Mouse (Mus musculus) thymus, adult 2 months (tissue): Measurements from ENCODE around the gene E2f1. TPM values are rescaled to one million over a fixed set of nuclear protein-coding genes. Genes with fewer than 3 reads are reported as not detected.

Experiments used
- DNase-seq: peaks from one replicate; pipeline ENCODE4 v3.0.0; 2021
- H3K27ac ChIP-seq: fragments of 200-500 bp; 2 replicates; pipeline ENCODE4 v1.5.1; 2012; ENCODE audit warnings: low read length, control low read depth; ENCODE audit not compliant: control insufficient read depth, insufficient read depth
- H3K27me3 ChIP-seq: fragments of 200-500 bp; 2 replicates; pipeline ENCODE4 v1.6.1; 2012; ENCODE audit warnings: mild to moderate bottlenecking, low read length, moderate library complexity, mixed read lengths; ENCODE audit not compliant: control insufficient read depth, insufficient read depth
- H3K36me3 ChIP-seq: fragments of 200-500 bp; 2 replicates; pipeline ENCODE4 v1.6.1; 2012; ENCODE audit warnings: mild to moderate bottlenecking, low read length, moderate library complexity; ENCODE audit not compliant: control insufficient read depth, insufficient read depth
- H3K4me1 ChIP-seq: fragments of 200-500 bp; replicated peaks from 2 replicates; pipeline ENCODE4 v1.6.1; 2012; ENCODE audit warnings: low read length; ENCODE audit not compliant: control insufficient read depth, insufficient read depth
- H3K4me3 ChIP-seq: fragments of 200-500 bp; 2 replicates; pipeline ENCODE4 v1.5.1; 2012; ENCODE audit warnings: mild to moderate bottlenecking, low read length, control low read depth, moderate library complexity; ENCODE audit not compliant: control insufficient read depth, insufficient read depth
- CTCF ChIP-seq: fragments of 200-500 bp; IDR thresholded peaks from 2 replicates; pipeline ENCODE4 v1.5.1; 2012; ENCODE audit warnings: mild to moderate bottlenecking, control low read depth, low read length, moderate library complexity, borderline replicate concordance; ENCODE audit not compliant: control insufficient read depth, poor library complexity, insufficient read depth; ENCODE audit errors: extremely low read depth
- POLR2A ChIP-seq: fragments of 200-500 bp; IDR thresholded peaks from 2 replicates; pipeline ENCODE4 v1.6.1; 2012; ENCODE audit warnings: mild to moderate bottlenecking, low read length, control low read depth, moderate library complexity; ENCODE audit not compliant: control insufficient read depth, poor library complexity, insufficient read depth; ENCODE audit errors: extremely low read depth
- WGBS: fragments of 180-500 bp; shearing (Covaris S2); methylation state at CpG from one replicate; pipeline ENCODE4 v1.1.7; 2018; 5-methylcytosine and 5-hydroxymethylcytosine counted together
- polyA plus RNA-seq: library from polyadenylated mRNA; depleted of rRNA; stranded (reverse); fragments of >200 nt; gene quantifications from 2 replicates; pipeline ENCODE4 v1.2.3, GENCODE M21; 2012

The E2f1 gene
- polyA plus RNA-seq, 1 experiment, result 34.0 TPM

GRCm38 (mm10) chr2:154557184-154557832, 12.4 kb downstream of the E2f1 start:
- H3K27me3 ChIP-seq, result no peaks in the 10 kb centered on the region
- DNase-seq, result peak; percentile 12
- TF ChIP-seq POLR2A, result no peak
- no peak for TF ChIP-seq CTCF
- H3K4me3 ChIP-seq, result no peak overlapping the region
- H3K4me1 ChIP-seq, result peaks cover 30% of the 10 kb centered on the region
- no peak overlapping the region for H3K27ac ChIP-seq
- 71% methylated on average over 5 of the region's 5 CpGs for WGBS
- no peaks in the 10 kb centered on the region for H3K36me3 ChIP-seq

- H3K36me3 ChIP-seq, result no peaks in the 10 kb centered on the region
- peaks cover 33% of the 10 kb centered on the region for H3K4me1 ChIP-seq
- no peaks in the 10 kb centered on the region for H3K27me3 ChIP-seq
- over 99% methylated on average over 6 of the region's 6 CpGs for WGBS
- H3K4me3 ChIP-seq, result no peak overlapping the region
- DNase-seq, result no peak
- TF ChIP-seq CTCF, result no peak
- TF ChIP-seq POLR2A, result no peak
- no peak overlapping the region for H3K27ac ChIP-seq
Observed at GRCm38 (mm10) chr2:154555235-154555634, 14.5 kb downstream of the E2f1 start.

- Histone ChIP-seq H3K4me3 (no peak overlapping the region), H3K27ac (no peak overlapping the region)
Observed at GRCm38 (mm10) chr2:154552424-154552907, 17.2 kb downstream of the E2f1 start.

GRCm38 (mm10) chr2:154551927-154552326, 17.8 kb downstream of the E2f1 start:
- Histone ChIP-seq H3K27me3 (no peaks in the 10 kb centered on the region), H3K4me1 (peaks cover 20% of the 10 kb centered on the region), H3K36me3 (no peaks in the 10 kb centered on the region), H3K27ac (no peak overlapping the region), H3K4me3 (no peak overlapping the region)
- no peak for TF ChIP-seq POLR2A
- TF ChIP-seq CTCF, result no peak
- WGBS, result 63% methylated on average over 21 of the region's 21 CpGs
- DNase-seq, result no peak

More at GRCm38 (mm10) chr2:154552424-154552907, 17.2 kb downstream of the E2f1 start:
- 17% methylated on average over 27 of the region's 27 CpGs for WGBS
- Histone ChIP-seq H3K4me1 (peaks cover 25% of the 10 kb centered on the region), H3K27me3 (no peaks in the 10 kb centered on the region), H3K36me3 (no peaks in the 10 kb centered on the region)
- TF ChIP-seq POLR2A (peak; percentile 49; the same call in 1 of the 2 replicates), CTCF (peak; percentile 83)
- DNase-seq, result peak; percentile 80

GRCm38 (mm10) chr2:154551476-154551875, 18.2 kb downstream of the E2f1 start, which contains the start of gene Actl10:
Actl10 (plus strand) TSS chr2:154551776.
- TF ChIP-seq POLR2A, result no peak
- TF ChIP-seq CTCF, result no peak
- Histone ChIP-seq H3K36me3 (no peaks in the 10 kb centered on the region), H3K27ac (no peak within 1 kb of the TSS)

GRCm38 (mm10) chr2:154550937-154551336, 18.8 kb downstream of the E2f1 start:
- H3K4me1 ChIP-seq, result peaks cover 20% of the 10 kb centered on the region
- H3K36me3 ChIP-seq, result no peaks in the 10 kb centered on the region
- no peak for TF ChIP-seq POLR2A
- no peak overlapping the region for H3K27ac ChIP-seq
- 88% methylated on average over 2 of the region's 2 CpGs for WGBS
- DNase-seq, result no peak
- H3K27me3 ChIP-seq, result no peaks in the 10 kb centered on the region
- H3K4me3 ChIP-seq, result no peak overlapping the region

More at GRCm38 (mm10) chr2:154551476-154551875, 18.2 kb downstream of the E2f1 start, which contains the start of gene Actl10:
- Histone ChIP-seq H3K27me3 (no peaks in the 10 kb centered on the region), H3K4me3 (no peak within 1 kb of the TSS), H3K4me1 (peaks cover 20% of the 10 kb centered on the region)
- no peak for DNase-seq
- 93% methylated on average over 4 of the region's 4 CpGs for WGBS

GRCm38 (mm10) chr2:154549886-154550189, 19.9 kb downstream of the E2f1 start:
- 19% methylated on average over 20 of the region's 20 CpGs for WGBS
- Histone ChIP-seq H3K36me3 (no peaks in the 10 kb centered on the region), H3K27ac (no peak overlapping the region), H3K4me1 (peaks cover 20% of the 10 kb centered on the region), H3K27me3 (no peaks in the 10 kb centered on the region), H3K4me3 (no peak overlapping the region)
- no peak for DNase-seq
- no peak for TF ChIP-seq CTCF
- no peak for TF ChIP-seq POLR2A
